In the genomic region with DNA sequence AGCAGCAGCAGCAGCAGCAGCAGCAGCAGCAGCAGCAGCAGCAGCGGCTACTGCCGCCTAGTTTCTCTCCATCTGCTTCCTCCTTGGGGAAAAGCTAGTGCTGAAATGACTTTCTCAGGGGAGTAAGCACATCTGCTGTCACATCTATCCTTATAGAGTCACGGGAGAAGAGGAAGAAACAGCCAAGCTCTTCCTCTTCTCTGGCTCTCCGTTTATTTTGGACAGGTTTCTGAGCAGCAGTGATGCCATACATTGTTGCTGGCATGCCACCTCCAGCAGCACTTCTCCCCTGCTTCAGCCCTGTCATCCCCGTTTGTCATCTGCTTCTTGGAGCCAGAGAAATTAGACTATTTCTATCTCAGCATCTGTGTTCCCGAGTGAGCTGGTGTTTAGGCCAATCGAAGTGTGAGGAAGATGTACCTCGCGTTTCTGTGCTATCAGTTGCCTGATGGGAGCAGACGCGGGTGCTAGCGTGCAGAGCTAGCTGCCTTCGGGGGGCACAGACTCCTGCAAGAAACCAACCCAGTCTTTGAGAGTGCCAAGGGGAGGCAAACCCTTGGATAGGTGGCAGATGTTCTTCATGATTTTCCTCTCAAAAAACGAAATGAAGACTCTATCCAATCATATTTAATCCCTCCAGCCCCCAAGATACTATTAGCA, we compare ENCODE assay signal across 16 mouse cellular contexts. TPM values are rescaled to one million over a fixed set of nuclear protein-coding genes. Genes with fewer than 3 reads are reported as not detected.
DNase-seq lines count a peak whose midpoint lies in the region; ATAC-seq lines count a peak whose summit lies in the region.
"Had no signal": no experiment of that assay in that cellular context is flagged by ENCODE, and none has a peak within 500 bp of the region (broad histone marks: within the 10 kb centered on the region; RNA-seq: fewer than 3 reads in every experiment).

No protein-coding gene starts in this region.

- no peaks in the 10 kb centered on the region for H3K9me3 ChIP-seq in hindbrain, embryonic 10.5 days
- H3K9me3 ChIP-seq in hindbrain, embryonic 12.5 days (replicated peaks): no peaks in the 10 kb centered on the region
- H3K9me3 ChIP-seq in hindbrain, embryonic 16.5 days (ENCODE audit: control insufficient read depth, low read length): no peaks in the 10 kb centered on the region
- H3K9me3 ChIP-seq in midbrain, embryonic 16.5 days (replicated peaks; ENCODE audit: control insufficient read depth, low read length, poor library complexity, severe bottlenecking): no peaks in the 10 kb centered on the region
- H3K9me3 ChIP-seq: kidney, embryonic 15.5 days; limb, embryonic 10.5 days had no signal

- WGBS in hindbrain, embryonic 10.5 days: 74% methylated on average over 14 of the region's 14 CpGs
- 65% methylated on average over 14 of the region's 14 CpGs for WGBS in hindbrain, embryonic 12.5 days
- 48% methylated on average over 14 of the region's 14 CpGs for WGBS in hindbrain, embryonic 16.5 days
- WGBS in midbrain, embryonic 16.5 days: 58% methylated on average over 14 of the region's 14 CpGs

- H3K27ac ChIP-seq in hindbrain, embryonic 10.5 days: peak overlapping the region; percentile 59
- no peak overlapping the region for H3K27ac ChIP-seq in hindbrain, embryonic 12.5 days
- no peak overlapping the region for H3K27ac ChIP-seq in hindbrain, embryonic 16.5 days (ENCODE audit: low read depth, low read length)
- H3K27ac ChIP-seq in midbrain, embryonic 16.5 days (ENCODE audit: low read length): no peak overlapping the region; the same call in 1 of the 2 replicates
- H3K27ac ChIP-seq: kidney, embryonic 15.5 days; limb, embryonic 10.5 days had no signal

- no peak overlapping the region for H3K9ac ChIP-seq in hindbrain, embryonic 12.5 days
- H3K9ac ChIP-seq in hindbrain, embryonic 16.5 days (ENCODE audit: low read depth, low read length): no peak overlapping the region
- no peak overlapping the region for H3K9ac ChIP-seq in midbrain, embryonic 16.5 days (ENCODE audit: low read depth, low read length)
- H3K9ac ChIP-seq: kidney, embryonic 15.5 days had no signal

- ATAC-seq in hindbrain, embryonic 12.5 days (ENCODE audit: low FRiP score): no peak
- peak; percentile 48; the same call in 1 of the 2 replicates for ATAC-seq in hindbrain, embryonic 16.5 days
- no peak for ATAC-seq in midbrain, embryonic 16.5 days
- ATAC-seq in erythroblast, adult 5-6 weeks (replicated peaks; ENCODE audit: low FRiP score, poor library complexity, severe bottlenecking): no peak
- ATAC-seq: Patski had no signal

- H3K27me3 ChIP-seq in hindbrain, embryonic 10.5 days (ENCODE audit: insufficient read depth, poor library complexity, severe bottlenecking): no peaks in the 10 kb centered on the region
- no peaks in the 10 kb centered on the region for H3K27me3 ChIP-seq in hindbrain, embryonic 12.5 days
- no peaks in the 10 kb centered on the region for H3K27me3 ChIP-seq in hindbrain, embryonic 16.5 days (replicated peaks; ENCODE audit: control insufficient read depth, insufficient read depth, low read length)
- H3K27me3 ChIP-seq in midbrain, embryonic 16.5 days (ENCODE audit: control insufficient read depth, insufficient read depth, low read depth, low read length): no peaks in the 10 kb centered on the region
- H3K27me3 ChIP-seq: CH12.LX; kidney, embryonic 15.5 days; megakaryocyte, embryonic 14.5 days had no signal

- no peak overlapping the region for H3K4me2 ChIP-seq in hindbrain, embryonic 12.5 days (replicated peaks)
- H3K4me2 ChIP-seq in hindbrain, embryonic 16.5 days (ENCODE audit: low read length): peak overlapping the region; percentile 37
- H3K4me2 ChIP-seq in midbrain, embryonic 16.5 days (ENCODE audit: low read length): peak overlapping the region; percentile 31; the same call in 1 of the 2 replicates
- H3K4me2 ChIP-seq: kidney, embryonic 15.5 days had no signal

- H3K4me1 ChIP-seq in hindbrain, embryonic 10.5 days (replicated peaks): peaks cover 15% of the 10 kb centered on the region
- no peaks in the 10 kb centered on the region; the same call in 1 of the 2 replicates for H3K4me1 ChIP-seq in hindbrain, embryonic 12.5 days
- H3K4me1 ChIP-seq in hindbrain, embryonic 16.5 days (ENCODE audit: control insufficient read depth, insufficient read depth, low read depth, low read length): peaks cover 9% of the 10 kb centered on the region
- peaks cover 10% of the 10 kb centered on the region; the same call in 1 of the 2 replicates for H3K4me1 ChIP-seq in midbrain, embryonic 16.5 days (ENCODE audit: control insufficient read depth, insufficient read depth, low read length)
- H3K4me1 ChIP-seq: kidney, embryonic 15.5 days; limb, embryonic 10.5 days; megakaryocyte, embryonic 14.5 days had no signal

- H3K36me3 ChIP-seq in hindbrain, embryonic 10.5 days: no peaks in the 10 kb centered on the region
- H3K36me3 ChIP-seq in hindbrain, embryonic 12.5 days: no peaks in the 10 kb centered on the region
- H3K36me3 ChIP-seq in hindbrain, embryonic 16.5 days (ENCODE audit: control insufficient read depth, insufficient read depth, low read length): no peaks in the 10 kb centered on the region
- no peaks in the 10 kb centered on the region for H3K36me3 ChIP-seq in midbrain, embryonic 16.5 days (ENCODE audit: control insufficient read depth, insufficient read depth, low read length)
- H3K36me3 ChIP-seq: kidney, embryonic 15.5 days; limb, embryonic 10.5 days had no signal

- H3K4me3 ChIP-seq in hindbrain, embryonic 10.5 days: no peak overlapping the region
- no peak overlapping the region for H3K4me3 ChIP-seq in hindbrain, embryonic 12.5 days
- no peak overlapping the region for H3K4me3 ChIP-seq in hindbrain, embryonic 16.5 days (ENCODE audit: low read length)
- H3K4me3 ChIP-seq in midbrain, embryonic 16.5 days (ENCODE audit: low read depth, low read length): no peak overlapping the region
- H3K4me3 ChIP-seq: kidney, embryonic 15.5 days; limb, embryonic 10.5 days; megakaryocyte, embryonic 14.5 days had no signal

- no peak for DNase-seq in hindbrain, embryonic 10.5 days (ENCODE audit: low spot score)
- peak; percentile 17 for DNase-seq in embryo, embryonic 10.5 days (ENCODE audit: low spot score)
- DNase-seq in lung, postnatal 36 days: no peak
- DNase-seq: adrenal gland, adult 8-10 months; heart, postnatal 36 days had no signal

RNA-seq across cellular contexts. Expression of a gene that starts 34.4 kb away (rescaled TPM):
- 2.3 and 2.4 TPM in 2 replicates for polyA plus RNA-seq in hindbrain, embryonic 10.5 days (2016; fragmentation: Nextera tagmentation; extraction: Ambion mirVana)
- polyA plus RNA-seq in hindbrain, embryonic 12.5 days (2016; fragmentation: Nextera tagmentation; extraction: Ambion mirVana): 4.9 and 5.1 TPM in 2 replicates
- 4.6 and 6.4 TPM in 2 replicates for polyA plus RNA-seq in hindbrain, embryonic 16.5 days (2015; fragmentation: Nextera tagmentation; extraction: Ambion mirVana)
- polyA plus RNA-seq in midbrain, embryonic 16.5 days (2015; fragmentation: Nextera tagmentation; extraction: Ambion mirVana): 6.8 and 8.2 TPM in 2 replicates
- total RNA-seq in erythroblast, adult 5-6 weeks (2015; ENCODE audit: low replicate concordance): not detected in 2 replicates
- total RNA-seq in erythroblast, adult 5-6 weeks (2017; ENCODE audit: low replicate concordance): not detected in 2 replicates
- total RNA-seq: CH12.LX; heart, postnatal 36 days; neutrophil, adult 5-6 weeks had no signal
- polyA plus RNA-seq: Patski; small intestine, adult 2 months had no signal
